Mouse (Mus musculus) effector memory CD4-positive, alpha-beta T cell, adult 7 months (primary cell): ENCODE measurements around the gene Gm11096. TPM values are rescaled to one million over a fixed set of nuclear protein-coding genes. Genes with fewer than 3 reads are reported as not detected.

Source experiments
- polyA plus RNA-seq: library from polyadenylated mRNA; unstranded; fragments of 100-300 nt; shearing (Covaris generic); gene quantifications from one replicate; pipeline ENCODE4 v1.2.1, GENCODE M21; 2017

Gm11096 gene
- polyA plus RNA-seq = not detected

GRCm38 (mm10) chr17:81441463-81441862, at the start of gene Gm11096:
Gene Gm11096 (plus strand): TSS chr17:81441763.

